Comparison of ENCODE assay signal across 8 mouse cellular contexts in the genomic region with DNA sequence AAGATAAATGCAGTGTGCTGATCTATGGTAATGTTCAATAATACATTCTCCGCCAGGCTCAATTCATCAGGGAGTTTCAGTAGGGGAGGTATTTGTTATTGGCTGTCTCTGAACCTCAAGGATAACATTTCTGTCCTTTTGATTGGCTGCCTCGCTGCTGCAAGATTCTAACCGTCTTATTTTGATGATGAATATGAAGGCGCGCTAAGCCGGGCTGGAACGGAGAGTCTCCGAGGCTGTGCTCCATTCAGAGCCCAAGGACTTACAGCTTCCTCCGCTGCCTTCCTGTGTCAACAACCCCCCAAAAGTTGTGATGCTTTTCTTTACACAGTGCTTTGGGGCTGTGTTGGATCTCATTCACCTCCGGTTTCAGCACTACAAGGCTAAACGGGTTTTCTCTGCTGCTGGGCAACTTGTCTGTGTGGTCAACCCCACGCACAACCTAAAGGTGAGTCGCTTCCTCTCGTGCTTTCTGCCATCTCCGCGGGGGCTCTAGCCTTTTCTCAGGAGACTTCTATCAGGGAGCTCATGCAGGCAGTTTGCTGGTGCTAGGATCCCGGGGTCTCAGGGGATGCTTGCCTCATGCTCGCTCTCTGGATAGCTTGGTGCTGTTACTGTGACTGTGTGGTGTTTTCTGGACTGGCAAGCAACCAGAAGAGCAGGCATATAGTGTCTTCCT. TPM values are rescaled to one million over a fixed set of nuclear protein-coding genes. Genes with fewer than 3 reads are reported as not detected.
A peak's percentile ranks its signal among the peaks of the same experiment; 100 is the strongest.
DNase-seq lines count a peak whose midpoint lies in the region; ATAC-seq and TF ChIP-seq lines count a peak whose summit lies in the region.

A gene (plus strand): TSS at position 240 of the 679 bp plus-strand sequence.

- no peak for TF ChIP-seq CTCF in intestine, postnatal 0 days (IDR thresholded peaks at IDR 0.05; ENCODE audit: low read depth)

- H3K9me3 ChIP-seq in forebrain, embryonic 11.5 days (ENCODE audit: control insufficient read depth, low read length): no peaks in the 10 kb centered on the region
- no peaks in the 10 kb centered on the region for H3K9me3 ChIP-seq in intestine, postnatal 0 days (ENCODE audit: control insufficient read depth)

- peak within 1 kb of the TSS; percentile 74 for H3K4me2 ChIP-seq in forebrain, embryonic 11.5 days (ENCODE audit: low read depth, low read length, severe bottlenecking)
- H3K4me2 ChIP-seq in intestine, postnatal 0 days (replicated peaks; ENCODE audit: low read depth): peak within 1 kb of the TSS; percentile 58

- peak; percentile 34; the same call in 1 of the 2 replicates for ATAC-seq in forebrain, embryonic 11.5 days (replicated peaks; ENCODE audit: low FRiP score)
- no peak for ATAC-seq in intestine, postnatal 0 days
- 0 out of 2 replicates have a peak, but pooled peaks have one; percentile 20 for ATAC-seq in megakaryocyte-erythroid progenitor cell, adult 5-6 weeks (replicated peaks; ENCODE audit: low FRiP score, low TSS enrichment, poor library complexity, severe bottlenecking)

- H3K4me1 ChIP-seq in forebrain, embryonic 11.5 days (replicated peaks; ENCODE audit: control insufficient read depth, insufficient read depth, low read length): peaks cover 16% of the 10 kb centered on the region; the same call in 1 of the 2 replicates
- H3K4me1 ChIP-seq in intestine, postnatal 0 days (replicated peaks; ENCODE audit: control insufficient read depth, insufficient read depth, low read length): no peaks in the 10 kb centered on the region

- peak within 1 kb of the TSS; percentile 37 for H3K4me3 ChIP-seq in forebrain, embryonic 11.5 days (ENCODE audit: low read depth, low read length)
- H3K4me3 ChIP-seq in intestine, postnatal 0 days (ENCODE audit: low read depth, low read length): peak within 1 kb of the TSS; percentile 26

- no peaks in the 10 kb centered on the region for H3K36me3 ChIP-seq in forebrain, embryonic 11.5 days (ENCODE audit: control insufficient read depth, insufficient read depth, low read length)
- no peaks in the 10 kb centered on the region for H3K36me3 ChIP-seq in intestine, postnatal 0 days (ENCODE audit: control insufficient read depth, insufficient read depth)
- no peaks in the 10 kb centered on the region for H3K36me3 ChIP-seq in splenic B cell, adult 2 months (ENCODE audit: control insufficient read depth, insufficient read depth, low read length, poor library complexity, severe bottlenecking)

- WGBS in forebrain, embryonic 11.5 days: 12% methylated on average over 18 of the region's 18 CpGs
- WGBS in intestine, postnatal 0 days: 13% methylated on average over 18 of the region's 18 CpGs

- DNase-seq in kidney, adult 9 months: peak; percentile 7
- no peak for DNase-seq in kidney, adult 11 months
- DNase-seq in brain, adult 2 months (ENCODE audit: low read depth, low spot score): peak; percentile 87
- DNase-seq in forebrain, embryonic 11.5 days (ENCODE audit: low spot score): peak; percentile 65
- peak; percentile 18 for DNase-seq in splenic B cell, adult 2 months (ENCODE audit: low read depth, low spot score)
- no peak for DNase-seq in lung, postnatal 36 days

- H3K27ac ChIP-seq in forebrain, embryonic 11.5 days (ENCODE audit: low read depth, low read length): peak within 1 kb of the TSS; percentile 75
- H3K27ac ChIP-seq in intestine, postnatal 0 days (ENCODE audit: low read depth, low read length): no peak within 1 kb of the TSS

- peak within 1 kb of the TSS; percentile 65 for H3K9ac ChIP-seq in forebrain, embryonic 11.5 days (ENCODE audit: low read length)
- no peak within 1 kb of the TSS for H3K9ac ChIP-seq in intestine, postnatal 0 days (ENCODE audit: low read depth, low read length)

- H3K27me3 ChIP-seq in forebrain, embryonic 11.5 days (ENCODE audit: control insufficient read depth, insufficient read depth, low read length): no peaks in the 10 kb centered on the region
- H3K27me3 ChIP-seq in intestine, postnatal 0 days (replicated peaks; ENCODE audit: control insufficient read depth, insufficient read depth, low read length): peaks cover 15% of the 10 kb centered on the region; the same call in 1 of the 2 replicates
- H3K27me3 ChIP-seq in splenic B cell, adult 2 months (ENCODE audit: control insufficient read depth, insufficient read depth, low read length, poor library complexity, severe bottlenecking): no peaks in the 10 kb centered on the region

RNA-seq across cellular contexts. Expression of the gene that starts here (rescaled TPM):
- 5.5 TPM in 2 replicates for polyA plus RNA-seq in forebrain, embryonic 11.5 days (2014; fragmentation: Nextera tagmentation; extraction: Ambion mirVana)
- polyA plus RNA-seq in intestine, postnatal 0 days (2015; fragmentation: Nextera tagmentation; extraction: Ambion mirVana): not detected in 2 replicates
- total RNA-seq in megakaryocyte-erythroid progenitor cell, adult 5-6 weeks (2014; fragmentation: Nextera tagmentation): not detected in 2 replicates
- total RNA-seq in megakaryocyte-erythroid progenitor cell, adult 5-6 weeks (2017): 0.11 TPM in 1 of 2 replicates, not detected in the other

Comparison
In these comparisons a context has a peak if more than half of its experiments do, and no peak if none do; other contexts are left out.
1. DNase-seq: peak in kidney, adult 9 months (single experiment), brain, adult 2 months (single experiment), forebrain, embryonic 11.5 days (single experiment) and splenic B cell, adult 2 months (single experiment); none in kidney, adult 11 months (single experiment) and lung, postnatal 36 days (single experiment).
2. Peak in ATAC-seq in megakaryocyte-erythroid progenitor cell, adult 5-6 weeks; RNA of the gene not detected or under 1 TPM.